Mouse (Mus musculus) small intestine, adult 2 months (tissue): ENCODE measurements around the gene Mmp20. TPM values are rescaled to one million over a fixed set of nuclear protein-coding genes. Genes with fewer than 3 reads are reported as not detected.
A peak's percentile ranks its signal among the peaks of the same experiment; 100 is the strongest.

Experiments used
- H3K27ac ChIP-seq: fragments of 200-500 bp; 2 replicates; pipeline ENCODE4 v1.5.1; 2012; ENCODE audit warnings: low read depth, low read length, control low read depth, inconsistent platforms; ENCODE audit not compliant: insufficient read depth
- H3K27me3 ChIP-seq: fragments of 200-500 bp; 2 replicates; pipeline ENCODE4 v1.6.1; 2012; ENCODE audit warnings: mild to moderate bottlenecking, moderate library complexity, low read length, inconsistent platforms; ENCODE audit not compliant: control insufficient read depth, insufficient read depth
- H3K36me3 ChIP-seq: fragments of 200-500 bp; 2 replicates; pipeline ENCODE4 v1.6.1; 2012; ENCODE audit warnings: mild to moderate bottlenecking, low read length, control low read depth, inconsistent platforms; ENCODE audit not compliant: control insufficient read depth, insufficient read depth
- H3K4me1 ChIP-seq: fragments of 200-500 bp; 2 replicates; pipeline ENCODE4 v1.6.1; 2012; ENCODE audit warnings: low read length, inconsistent platforms, mixed read lengths; ENCODE audit not compliant: control insufficient read depth, insufficient read depth, insufficient read length
- H3K4me3 ChIP-seq: fragments of 200-500 bp; 2 replicates; pipeline ENCODE4 v1.5.1; 2012; ENCODE audit warnings: low read depth, mild to moderate bottlenecking, control low read depth, inconsistent platforms, low read length, moderate library complexity
- CTCF ChIP-seq: fragments of 200-500 bp; IDR thresholded peaks from 2 replicates; pipeline ENCODE4 v1.5.1; 2012; ENCODE audit warnings: low read depth, mild to moderate bottlenecking, control low read depth, inconsistent platforms, low read length, moderate library complexity, mixed read lengths; ENCODE audit not compliant: insufficient replicate concordance, insufficient read length; ENCODE audit errors: extremely low read depth
- POLR2A ChIP-seq: fragments of 200-500 bp; IDR thresholded peaks from 2 replicates; pipeline ENCODE4 v1.6.1; 2012; ENCODE audit warnings: low read depth, mild to moderate bottlenecking, control low read depth, inconsistent platforms, low read length, moderate library complexity
- WGBS: fragments of 180-500 bp; shearing (Covaris S2); methylation state at CpG from one replicate; pipeline ENCODE4 v1.1.7; 2018; 5-methylcytosine and 5-hydroxymethylcytosine counted together
- polyA plus RNA-seq: library from polyadenylated mRNA; depleted of rRNA; stranded (reverse); fragments of >200 nt; gene quantifications from 2 replicates; pipeline ENCODE4 v1.2.3, GENCODE M21; 2012

The Mmp20 gene
- polyA plus RNA-seq, 1 experiment: 0.04 TPM

DNA sequence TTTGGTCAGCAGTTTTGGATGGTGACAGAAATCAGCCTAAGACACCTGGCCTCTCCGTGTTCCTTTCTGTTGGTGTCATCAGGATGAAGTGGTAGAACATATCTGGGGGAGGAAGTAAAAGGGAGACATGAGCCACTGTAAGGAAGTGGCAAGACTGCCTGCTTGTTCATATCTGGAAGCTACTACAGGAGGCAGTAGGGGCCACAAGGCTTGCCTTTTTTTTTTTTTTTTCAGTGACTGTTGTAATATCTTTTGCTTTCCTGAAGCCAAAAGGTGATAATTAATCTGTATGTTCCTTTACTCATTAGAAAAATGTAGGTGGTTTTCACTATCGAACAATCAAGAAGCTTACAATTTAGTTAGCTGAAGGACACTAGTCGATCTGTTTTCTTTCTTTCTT is 5.4 kb upstream of the Mmp20 start:
- Histone ChIP-seq H3K27ac (no peak overlapping the region), H3K4me3 (no peak overlapping the region), H3K4me1 (no peaks in the 10 kb centered on the region), H3K36me3 (no peaks in the 10 kb centered on the region), H3K27me3 (no peaks in the 10 kb centered on the region)
- TF ChIP-seq POLR2A: no peak
- no peak for TF ChIP-seq CTCF
- WGBS: 77% methylated on average over 3 of the region's 3 CpGs

DNA sequence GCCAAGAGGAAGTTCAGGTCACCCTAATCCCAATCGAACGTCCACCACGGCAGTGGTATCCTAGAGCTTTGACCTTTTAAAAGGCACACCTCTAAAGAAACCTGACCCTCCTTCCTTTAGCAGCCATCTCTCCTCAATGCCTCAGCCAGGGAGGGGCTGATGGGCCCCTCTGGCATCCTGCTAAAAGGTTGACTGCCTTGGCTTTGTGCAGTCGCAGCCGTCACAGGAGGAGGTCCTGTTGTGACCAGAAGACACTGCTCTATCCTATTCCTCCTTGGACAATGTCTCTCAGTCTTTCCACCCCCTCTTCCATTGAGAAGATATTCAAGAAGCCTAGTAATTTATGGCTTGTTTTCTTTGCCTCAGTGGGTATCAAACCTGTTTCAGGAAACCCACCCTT is 5.9 kb downstream of the Mmp20 start:
- Histone ChIP-seq H3K4me3 (no peak overlapping the region), H3K27me3 (no peaks in the 10 kb centered on the region), H3K27ac (no peak overlapping the region), H3K36me3 (no peaks in the 10 kb centered on the region), H3K4me1 (no peaks in the 10 kb centered on the region)
- 59% methylated on average over 5 of the region's 5 CpGs for WGBS
- TF ChIP-seq CTCF (no peak), POLR2A (no peak)

DNA sequence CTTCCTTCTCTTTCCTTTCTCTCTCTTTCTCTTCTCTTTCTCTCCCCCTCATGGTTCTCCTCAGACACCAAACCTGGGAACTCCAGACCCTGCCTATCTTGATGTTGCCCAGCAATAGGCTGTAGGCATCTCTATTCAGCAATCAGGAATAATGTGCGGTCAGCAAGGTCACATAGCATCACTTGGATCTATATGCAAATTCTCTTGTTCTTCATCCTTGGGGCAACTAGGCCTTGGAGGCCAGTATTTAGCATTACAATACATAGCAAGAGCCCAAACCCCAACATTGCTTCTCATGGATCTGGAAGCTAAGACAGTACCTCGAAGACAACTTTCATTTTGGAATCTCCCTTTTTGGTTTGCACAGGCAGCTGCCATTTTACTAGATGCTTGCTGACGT is 19.9 kb downstream of the Mmp20 start:
- TF ChIP-seq CTCF (no peak), POLR2A (no peak)
- H3K27ac ChIP-seq: no peak overlapping the region
- H3K4me1 ChIP-seq: peaks cover 6% of the 10 kb centered on the region; the same call in 1 of the 2 replicates
- 89% methylated on average over 3 of the region's 3 CpGs for WGBS
- no peaks in the 10 kb centered on the region for H3K36me3 ChIP-seq
- H3K4me3 ChIP-seq: no peak overlapping the region
- no peaks in the 10 kb centered on the region for H3K27me3 ChIP-seq

DNA sequence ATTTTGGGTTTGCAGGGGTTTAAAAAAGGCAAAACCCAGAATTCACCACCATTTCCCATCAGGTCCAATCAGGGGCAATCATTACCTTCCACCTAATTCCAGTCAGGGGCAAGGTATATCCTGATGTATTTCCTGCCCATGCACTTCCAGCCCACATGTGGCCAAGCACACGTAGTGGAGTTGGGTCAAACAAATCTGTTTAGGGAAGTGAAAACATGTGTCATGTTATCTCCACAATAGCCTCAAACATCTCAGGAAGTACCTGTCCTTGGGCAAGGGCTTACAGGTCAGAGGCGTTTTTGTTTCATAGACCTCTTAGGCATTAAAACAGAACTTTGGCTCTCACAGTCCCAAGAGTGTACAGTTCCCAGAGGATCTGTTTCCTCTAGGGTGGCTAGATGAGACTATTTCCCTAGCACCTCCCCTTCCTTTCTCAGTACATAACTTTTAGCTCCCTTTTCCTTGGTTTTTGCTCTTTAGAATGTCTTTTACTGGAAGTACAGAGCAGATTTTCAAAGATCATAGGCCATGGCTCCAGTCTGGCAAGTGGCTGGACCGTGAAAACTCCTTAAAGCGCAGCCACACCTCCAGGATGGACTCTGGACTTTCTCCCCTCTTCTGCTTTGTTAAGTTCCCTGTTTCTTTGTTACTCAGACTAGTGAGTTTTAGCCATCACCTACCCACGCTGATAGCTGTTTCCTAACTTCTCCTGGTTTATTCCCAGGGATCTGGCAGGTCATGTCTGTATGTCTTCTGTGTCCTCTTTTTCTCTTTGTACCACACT is 22.6 kb downstream of the Mmp20 start:
- H3K27ac ChIP-seq: no peak overlapping the region
- H3K36me3 ChIP-seq: no peaks in the 10 kb centered on the region
- TF ChIP-seq CTCF (no peak), POLR2A (no peak)
- no peak overlapping the region for H3K4me3 ChIP-seq
- WGBS: 29% methylated on average over 5 of the region's 5 CpGs
- H3K27me3 ChIP-seq: no peaks in the 10 kb centered on the region; the same call in 1 of the 2 replicates
- peaks cover 6% of the 10 kb centered on the region; the same call in 1 of the 2 replicates for H3K4me1 ChIP-seq

DNA sequence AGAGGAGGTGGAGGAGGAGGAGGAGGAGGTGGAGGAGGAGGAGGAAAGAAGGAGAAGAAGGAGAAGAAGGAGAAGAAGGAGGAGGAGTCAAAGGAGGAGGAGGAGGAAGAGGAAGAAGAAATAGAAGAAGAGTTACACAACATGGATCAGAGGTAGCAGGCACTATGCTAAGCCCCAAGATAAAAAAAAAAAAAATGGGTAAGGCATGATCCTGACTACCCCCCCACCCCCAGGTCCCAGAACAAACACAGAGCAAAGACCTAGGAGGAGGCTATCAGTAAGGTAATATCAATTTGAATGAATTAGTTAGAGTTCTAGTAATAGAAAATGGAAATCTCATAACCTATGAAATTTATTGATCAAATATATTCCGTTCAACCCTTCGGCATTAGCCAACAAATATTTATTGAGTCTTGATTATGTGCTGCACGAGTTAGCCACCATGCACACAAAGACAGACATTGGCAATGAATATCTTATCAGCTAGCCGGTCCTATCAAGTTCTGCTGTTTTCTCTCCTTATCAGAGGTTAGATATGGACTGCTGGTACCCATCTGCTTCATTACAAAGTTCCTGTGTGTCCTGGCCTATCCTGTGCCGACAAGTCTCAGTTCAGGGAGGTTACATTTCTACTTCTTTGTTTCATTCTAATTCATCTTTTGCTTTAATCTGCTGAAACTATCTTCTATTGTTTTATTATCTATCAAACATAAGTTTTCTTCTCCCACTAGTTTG is 24.5 kb downstream of the Mmp20 start:
- Histone ChIP-seq H3K27me3 (no peaks in the 10 kb centered on the region; the same call in 1 of the 2 replicates), H3K4me1 (peaks cover 6% of the 10 kb centered on the region; the same call in 1 of the 2 replicates), H3K36me3 (no peaks in the 10 kb centered on the region), H3K27ac (no peak overlapping the region), H3K4me3 (no peak overlapping the region)
- TF ChIP-seq POLR2A: no peak
- no peak for TF ChIP-seq CTCF
- 25% methylated on average over 5 of the region's 5 CpGs for WGBS

GRCm38 (mm10) chr9:7657946-7658345 is 29.9 kb downstream of the Mmp20 start:
- WGBS: 24% methylated on average over 4 of the region's 4 CpGs
- Histone ChIP-seq H3K4me1 (peaks cover 2% of the 10 kb centered on the region; the same call in 1 of the 2 replicates), H3K36me3 (no peaks in the 10 kb centered on the region), H3K4me3 (no peak overlapping the region; the same call in 1 of the 2 replicates), H3K27ac (peak overlapping the region; percentile 57), H3K27me3 (no peaks in the 10 kb centered on the region; the same call in 1 of the 2 replicates)
- no peak for TF ChIP-seq POLR2A
- TF ChIP-seq CTCF: no peak

DNA sequence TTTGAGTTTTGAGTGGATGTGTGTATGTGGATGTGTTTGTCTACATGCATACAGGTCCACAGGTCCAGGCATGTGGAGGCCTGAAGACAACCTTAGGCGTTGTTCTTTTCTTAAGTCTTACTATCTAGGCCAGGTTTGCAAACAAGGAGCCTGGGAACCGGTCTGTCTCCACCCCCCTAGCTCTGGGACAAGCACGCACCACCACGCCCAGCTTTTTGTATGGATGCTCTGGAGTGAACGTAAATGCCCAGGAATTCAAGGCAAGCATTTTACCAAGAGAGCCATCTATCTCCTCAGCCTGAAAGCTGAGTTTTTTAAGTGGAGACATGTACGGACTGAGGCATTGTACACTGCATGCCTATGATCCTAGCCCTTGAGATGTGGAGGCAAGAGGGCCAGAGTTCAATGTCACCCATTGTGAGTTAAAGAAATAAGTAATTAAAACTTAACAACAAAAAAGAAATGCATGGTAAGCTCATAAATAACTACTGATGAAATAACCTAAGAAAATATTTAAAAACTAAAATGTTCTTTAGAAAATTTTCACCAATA is 31.5 kb downstream of the Mmp20 start:
- Histone ChIP-seq H3K36me3 (no peaks in the 10 kb centered on the region), H3K4me3 (no peak overlapping the region), H3K27ac (no peak overlapping the region), H3K27me3 (no peaks in the 10 kb centered on the region; the same call in 1 of the 2 replicates), H3K4me1 (peaks cover 2% of the 10 kb centered on the region; the same call in 1 of the 2 replicates)
- 70% methylated on average over 6 of the region's 6 CpGs for WGBS
- TF ChIP-seq POLR2A (no peak), CTCF (no peak)
